Mouse (Mus musculus): ENCODE measurements at regions not wholly inside any gene's neighbourhood (a gene's known extent, or its start where the extent isn't known, plus 50 kb on each side); places are given as distances from the start of the nearest gene placed in this dataset.

GRCm38 (mm10) chr14:73444733-73445132, 59.6 kb upstream of the Itm2b start:
- TF ChIP-seq HCFC1 (IDR thresholded peaks at IDR 0.05; ENCODE audit: borderline replicate concordance, insufficient read depth, low read length) (no peak), ZNF384 (IDR thresholded peaks at IDR 0.05; ENCODE audit: low read depth, low read length) (no peak)

Measured in ES-E14 (cell line).